Mouse (Mus musculus) kidney, postnatal 4 days (tissue): ENCODE data around the gene Otud7b.

Source experiments
- DNase-seq, 2 experiments: peaks; one replicate each; pipeline ENCODE4 v3.0.0; 2021; ENCODE audit warnings: mixed read lengths in 2 of 2

Otud7b gene

DNA sequence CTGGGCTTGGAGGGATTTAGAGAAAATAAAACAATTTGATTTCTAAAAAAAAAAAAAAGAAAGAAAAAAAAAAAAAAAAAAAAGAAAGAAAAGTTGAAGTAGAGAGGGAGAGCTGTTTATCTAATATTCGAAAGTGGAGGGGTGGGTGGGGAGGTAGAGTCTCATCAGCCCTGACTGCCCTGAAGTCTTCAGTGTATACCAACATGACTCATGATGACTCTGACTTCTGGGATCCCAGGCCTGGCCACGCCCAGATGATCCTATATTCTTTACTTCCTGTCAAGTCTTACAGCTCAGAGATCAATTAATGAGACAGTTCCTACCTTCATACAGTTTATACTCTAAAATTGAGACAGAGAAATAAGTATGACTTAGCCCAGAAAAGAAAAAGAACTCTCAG, 17.1 kb upstream of the Otud7b start:
- no peak for DNase-seq

DNA sequence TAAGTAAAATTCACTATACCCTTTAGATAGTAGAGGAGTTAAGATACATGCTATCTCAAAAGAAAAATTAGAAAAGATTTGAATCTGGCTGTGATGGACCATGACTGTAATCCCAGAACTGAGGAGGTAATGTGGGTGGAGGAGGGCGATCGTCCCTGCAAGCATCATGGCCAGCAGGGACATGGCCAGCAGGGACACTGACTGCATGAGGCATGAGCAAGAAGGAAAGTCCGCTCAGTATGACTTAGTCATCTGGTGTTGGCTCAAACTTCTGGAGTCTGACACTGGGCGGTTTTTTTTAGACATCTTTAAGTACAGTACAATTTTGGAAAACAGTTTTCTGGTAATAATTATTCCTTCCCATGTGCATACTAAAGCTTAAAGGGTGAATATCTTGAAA, 16.5 kb upstream of the Otud7b start:
- DNase-seq: no peak

DNA sequence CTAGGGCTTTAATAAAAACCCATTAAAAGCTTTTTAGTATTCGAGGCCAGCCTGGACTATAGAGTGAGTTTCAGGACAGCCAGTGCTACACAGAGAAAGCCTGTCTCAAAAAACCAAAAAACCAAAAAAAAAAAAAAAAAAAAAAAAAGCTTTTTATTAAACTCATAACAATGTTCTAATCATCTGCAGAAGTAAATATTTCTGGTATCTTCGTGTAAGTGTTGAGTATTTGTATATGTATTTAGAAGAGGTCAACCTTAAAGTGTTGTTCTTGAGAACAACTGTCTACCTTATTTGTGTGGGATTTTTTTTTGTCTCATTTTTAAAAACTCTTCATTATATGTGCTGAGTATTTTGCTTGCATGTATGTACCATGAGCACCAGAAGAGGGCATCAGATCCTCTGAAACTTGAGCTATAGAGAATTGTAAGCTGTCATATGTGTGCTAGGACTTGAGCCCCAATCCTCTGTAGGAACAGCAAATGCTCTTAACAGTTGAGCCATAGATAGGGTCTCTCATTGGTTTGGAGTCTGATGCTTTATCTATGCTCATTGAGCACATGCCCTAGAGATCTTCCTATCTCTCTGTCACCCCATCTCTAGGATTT, 14.3 kb upstream of the Otud7b start:
- no peak for DNase-seq

- DNase-seq: no peak
Measured at GRCm38 (mm10) chr3:96091146-96091545, 13.2 kb upstream of the Otud7b start.

GRCm38 (mm10) chr3:96091966-96092365, 12.4 kb upstream of the Otud7b start:
- no peak for DNase-seq

- DNase-seq: peak in 1 of 2 experiments; percentile 11
Measured at GRCm38 (mm10) chr3:96093509-96093908, 10.8 kb upstream of the Otud7b start.

DNA sequence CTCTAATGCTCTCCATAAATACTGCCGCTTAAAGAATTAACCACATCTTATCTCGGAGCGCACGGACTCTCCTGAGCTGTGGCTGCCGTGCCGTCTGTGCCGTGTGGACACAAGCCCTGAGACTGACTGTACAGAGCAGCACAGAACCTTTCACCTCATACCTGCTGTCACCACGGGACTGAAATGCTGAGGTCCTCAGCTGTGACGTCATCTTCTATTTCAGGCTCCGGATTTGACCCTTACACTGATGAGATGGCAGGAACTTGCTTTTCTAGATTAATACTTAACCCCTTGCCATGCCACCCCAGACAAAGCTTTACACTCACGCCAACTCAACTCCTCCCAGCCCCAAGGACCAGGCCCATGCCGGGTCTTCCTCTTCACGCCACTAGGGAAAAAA, 10.1 kb upstream of the Otud7b start:
- DNase-seq: peak in 1 of 2 experiments; percentile 32

GRCm38 (mm10) chr3:96098168-96098567, 6.2 kb upstream of the Otud7b start:
- no peak for DNase-seq

GRCm38 (mm10) chr3:96098616-96099267, 5.6 kb upstream of the Otud7b start:
- peak; percentile 34 to 49 for DNase-seq

- peak; percentile 73 to 78 for DNase-seq
Measured at GRCm38 (mm10) chr3:96102100-96102872, 2.0 kb upstream of the Otud7b start.

- DNase-seq: no peak
Measured at GRCm38 (mm10) chr3:96103901-96104260, 446 bp upstream of the Otud7b start.

- DNase-seq: no peak
Measured at GRCm38 (mm10) chr3:96105232-96105747, 963 bp downstream of the Otud7b start.

- no peak for DNase-seq
Measured at GRCm38 (mm10) chr3:96106151-96106550, 1.8 kb downstream of the Otud7b start.

- no peak for DNase-seq
Measured at GRCm38 (mm10) chr3:96108315-96108714, 4.0 kb downstream of the Otud7b start.

DNA sequence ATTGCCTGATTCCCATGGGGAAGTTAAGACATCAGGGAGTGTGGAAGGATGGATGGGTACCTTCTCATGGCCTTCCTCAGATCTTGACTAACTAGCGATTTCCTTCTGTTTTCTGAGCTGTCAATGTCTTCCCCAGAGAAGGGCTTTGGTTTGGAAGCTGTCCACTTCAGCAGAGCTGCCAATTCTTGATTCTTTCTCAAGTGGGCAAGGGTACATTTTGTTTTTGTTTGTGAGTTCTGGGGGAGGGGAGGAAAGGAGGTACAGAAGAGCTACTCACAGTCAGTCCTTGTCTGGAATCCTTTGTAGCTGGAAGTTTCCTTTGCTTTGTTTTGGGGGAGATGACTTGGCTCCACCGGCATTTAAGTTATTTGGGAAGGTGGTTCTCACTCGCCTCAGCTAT, 8.9 kb downstream of the Otud7b start:
- no peak for DNase-seq

DNA sequence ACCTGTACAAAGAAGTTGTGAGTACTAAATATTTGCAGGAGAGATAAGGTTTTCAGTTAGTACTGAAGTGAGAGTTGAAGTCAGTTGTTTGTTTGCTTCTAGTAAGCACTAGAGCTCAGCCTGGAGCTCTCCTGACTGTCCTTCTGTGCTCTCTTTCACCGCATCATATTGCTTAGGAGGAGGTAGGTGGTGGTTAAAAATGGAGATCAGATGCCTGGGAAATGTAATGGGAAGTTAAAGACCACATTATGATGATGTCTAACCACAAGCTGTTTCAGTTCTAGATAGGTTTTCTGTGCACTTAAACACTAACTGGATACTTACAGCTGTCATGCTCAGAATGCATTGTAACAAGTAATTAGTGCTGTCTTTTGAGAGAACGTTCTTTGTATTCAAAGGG, 13.8 kb downstream of the Otud7b start:
- no peak for DNase-seq

DNA sequence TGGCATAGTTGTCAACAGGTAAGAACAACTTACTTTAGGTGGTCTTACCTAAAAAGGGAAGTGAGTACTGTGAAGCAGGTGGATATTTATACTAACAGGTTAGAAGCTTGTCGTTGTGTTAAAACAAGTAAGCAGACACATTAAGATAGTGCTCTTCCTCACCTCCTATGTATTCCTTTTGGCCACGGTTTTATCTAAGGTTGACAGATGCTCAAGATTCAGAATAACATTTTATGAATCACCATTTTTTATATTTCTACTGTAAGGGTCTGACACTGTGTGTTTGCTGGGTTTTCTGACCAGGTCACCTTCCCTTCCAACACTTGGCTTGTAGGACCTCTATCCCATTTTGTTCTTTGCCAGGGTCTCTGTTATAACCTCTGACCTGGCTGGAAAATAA, 14.4 kb downstream of the Otud7b start:
- DNase-seq: no peak

GRCm38 (mm10) chr3:96124235-96124634, 19.9 kb downstream of the Otud7b start:
- no peak for DNase-seq

- peak; percentile 8 to 24 for DNase-seq
Measured at GRCm38 (mm10) chr3:96128128-96128527, 23.8 kb downstream of the Otud7b start.

DNA sequence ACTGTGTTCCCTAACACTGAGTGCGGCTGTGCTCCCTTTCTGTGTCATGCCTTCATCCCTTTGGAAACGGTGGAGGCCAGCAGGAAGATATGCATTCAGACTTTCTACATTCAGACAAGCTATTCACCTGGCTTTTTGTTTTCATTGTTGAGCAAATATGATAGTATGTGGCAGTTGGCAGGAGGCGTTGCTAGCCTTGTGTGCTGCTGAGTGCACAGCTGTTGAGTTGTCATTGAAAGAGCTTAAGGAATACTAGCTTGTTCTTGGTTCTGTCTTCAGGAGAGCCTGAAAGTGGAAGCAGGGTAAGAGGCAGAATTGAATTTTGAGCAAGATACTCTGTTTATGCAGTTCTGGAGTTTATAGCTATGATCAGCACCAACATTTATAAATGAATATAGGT, 28.2 kb downstream of the Otud7b start:
- no peak for DNase-seq

GRCm38 (mm10) chr3:96133327-96133905, 29.1 kb downstream of the Otud7b start:
- peak in 1 of 2 experiments; percentile 9 for DNase-seq

GRCm38 (mm10) chr3:96135011-96135410, 30.7 kb downstream of the Otud7b start:
- peak; percentile 22 to 40 for DNase-seq

- peak; percentile 34 to 52 for DNase-seq
Measured at GRCm38 (mm10) chr3:96147950-96148349, 43.6 kb downstream of the Otud7b start.
